Mouse (Mus musculus): ENCODE data around the gene Fmo3. TPM values are rescaled to one million over a fixed set of nuclear protein-coding genes. Genes with fewer than 3 reads are reported as not detected.

Gene Fmo3
- polyA plus RNA-seq, 1 experiment: not detected

GRCm38 (mm10) chr1:162932386-162932785, 51.9 kb downstream of the Fmo3 start:
- Histone ChIP-seq H3K27ac (ENCODE audit: insufficient read depth, low read depth, low read length) (no peak overlapping the region), H3K4me3 (ENCODE audit: insufficient read depth, low read length) (no peak overlapping the region), H3K4me1 (ENCODE audit: control insufficient read depth, insufficient read depth, low read length) (no peaks in the 10 kb centered on the region)
- TF ChIP-seq CTCF (IDR thresholded peaks at IDR 0.05; ENCODE audit: low read depth, low read length) (no peak), POLR2A (IDR thresholded peaks at IDR 0.05; ENCODE audit: borderline replicate concordance, low read depth, low read length) (no peak)

GRCm38 (mm10) chr1:162931880-162932279, 52.4 kb downstream of the Fmo3 start:
- H3K4me1 ChIP-seq (ENCODE audit: control insufficient read depth, insufficient read depth, low read length): no peaks in the 10 kb centered on the region
- TF ChIP-seq CTCF (IDR thresholded peaks at IDR 0.05; ENCODE audit: low read depth, low read length) (no peak), POLR2A (IDR thresholded peaks at IDR 0.05; ENCODE audit: borderline replicate concordance, low read depth, low read length) (no peak)
- no peak overlapping the region for H3K4me3 ChIP-seq (ENCODE audit: insufficient read depth, low read length)
- no peak overlapping the region for H3K27ac ChIP-seq (ENCODE audit: insufficient read depth, low read depth, low read length)

- Histone ChIP-seq H3K4me3 (ENCODE audit: insufficient read depth, low read length) (no peak overlapping the region), H3K4me1 (ENCODE audit: control insufficient read depth, insufficient read depth, low read length) (no peaks in the 10 kb centered on the region), H3K27ac (ENCODE audit: insufficient read depth, low read depth, low read length) (no peak overlapping the region)
- no peak for TF ChIP-seq CTCF (IDR thresholded peaks at IDR 0.05; ENCODE audit: low read depth, low read length)
Measured at GRCm38 (mm10) chr1:162931310-162931875, 52.9 kb downstream of the Fmo3 start.

GRCm38 (mm10) chr1:162930631-162931030, 53.7 kb downstream of the Fmo3 start:
- no peaks in the 10 kb centered on the region for H3K4me1 ChIP-seq (ENCODE audit: control insufficient read depth, insufficient read depth, low read length)
- TF ChIP-seq POLR2A (IDR thresholded peaks at IDR 0.05; ENCODE audit: borderline replicate concordance, low read depth, low read length) (no peak), CTCF (IDR thresholded peaks at IDR 0.05; ENCODE audit: low read depth, low read length) (no peak)
- no peak overlapping the region for H3K27ac ChIP-seq (ENCODE audit: insufficient read depth, low read depth, low read length)
- H3K4me3 ChIP-seq (ENCODE audit: insufficient read depth, low read length): no peak overlapping the region

- H3K27ac ChIP-seq (ENCODE audit: insufficient read depth, low read depth, low read length): no peak overlapping the region
- TF ChIP-seq CTCF (IDR thresholded peaks at IDR 0.05; ENCODE audit: low read depth, low read length) (no peak), POLR2A (IDR thresholded peaks at IDR 0.05; ENCODE audit: borderline replicate concordance, low read depth, low read length) (no peak)
- no peak overlapping the region for H3K4me3 ChIP-seq (ENCODE audit: insufficient read depth, low read length)
- no peaks in the 10 kb centered on the region for H3K4me1 ChIP-seq (ENCODE audit: control insufficient read depth, insufficient read depth, low read length)
Measured at GRCm38 (mm10) chr1:162929146-162929545, 55.2 kb downstream of the Fmo3 start.

GRCm38 (mm10) chr1:162925121-162925520, 59.2 kb downstream of the Fmo3 start:
- TF ChIP-seq POLR2A (IDR thresholded peaks at IDR 0.05; ENCODE audit: borderline replicate concordance, low read depth, low read length): no peak
- TF ChIP-seq CTCF (IDR thresholded peaks at IDR 0.05; ENCODE audit: low read depth, low read length): no peak
- Histone ChIP-seq H3K27ac (ENCODE audit: insufficient read depth, low read depth, low read length) (no peak overlapping the region), H3K4me1 (ENCODE audit: control insufficient read depth, insufficient read depth, low read length) (no peaks in the 10 kb centered on the region), H3K4me3 (ENCODE audit: insufficient read depth, low read length) (no peak overlapping the region)

GRCm38 (mm10) chr1:162916661-162917060, 67.7 kb downstream of the Fmo3 start:
- H3K27ac ChIP-seq (ENCODE audit: insufficient read depth, low read depth, low read length): no peak overlapping the region
- H3K4me1 ChIP-seq (ENCODE audit: control insufficient read depth, insufficient read depth, low read length): no peaks in the 10 kb centered on the region
- TF ChIP-seq POLR2A (IDR thresholded peaks at IDR 0.05; ENCODE audit: borderline replicate concordance, low read depth, low read length) (no peak), CTCF (IDR thresholded peaks at IDR 0.05; ENCODE audit: low read depth, low read length) (no peak)
- no peak overlapping the region for H3K4me3 ChIP-seq (ENCODE audit: insufficient read depth, low read length)

GRCm38 (mm10) chr1:162914932-162915556, 69.3 kb downstream of the Fmo3 start:
- H3K27ac ChIP-seq (ENCODE audit: insufficient read depth, low read depth, low read length): no peak overlapping the region
- H3K4me1 ChIP-seq (ENCODE audit: control insufficient read depth, insufficient read depth, low read length): no peaks in the 10 kb centered on the region
- no peak for TF ChIP-seq CTCF (IDR thresholded peaks at IDR 0.05; ENCODE audit: low read depth, low read length)
- no peak for TF ChIP-seq POLR2A (IDR thresholded peaks at IDR 0.05; ENCODE audit: borderline replicate concordance, low read depth, low read length)
- no peak overlapping the region for H3K4me3 ChIP-seq (ENCODE audit: insufficient read depth, low read length)

GRCm38 (mm10) chr1:162912085-162912484, 72.2 kb downstream of the Fmo3 start:
- H3K4me3 ChIP-seq (ENCODE audit: insufficient read depth, low read length): no peak overlapping the region
- no peak overlapping the region for H3K27ac ChIP-seq (ENCODE audit: insufficient read depth, low read depth, low read length)
- H3K4me1 ChIP-seq (ENCODE audit: control insufficient read depth, insufficient read depth, low read length): no peaks in the 10 kb centered on the region
- TF ChIP-seq CTCF (IDR thresholded peaks at IDR 0.05; ENCODE audit: low read depth, low read length) (no peak), POLR2A (IDR thresholded peaks at IDR 0.05; ENCODE audit: borderline replicate concordance, low read depth, low read length) (no peak)

Other genes with a start within 250 kb of the Fmo3 start
- 115 and 119 TPM in 2 replicates for gene Prrc2c, start 244.0 kb downstream of the Fmo3 start, polyA plus RNA-seq (2012; ENCODE audit: insufficient read depth, insufficient read length, missing spikeins)
- not detected in 2 replicates for gene Fmo4, start 170.6 kb downstream of the Fmo3 start, polyA plus RNA-seq (2012; ENCODE audit: insufficient read depth, insufficient read length, missing spikeins)
- gene Fmo1, start 117.9 kb downstream of the Fmo3 start, polyA plus RNA-seq (2012; ENCODE audit: insufficient read depth, insufficient read length, missing spikeins): not detected in 2 replicates
- not detected in 2 replicates for gene Fmo2, start 85.8 kb downstream of the Fmo3 start, polyA plus RNA-seq (2012; ENCODE audit: insufficient read depth, insufficient read length, missing spikeins)
- gene Fmo6, start 47.0 kb downstream of the Fmo3 start, polyA plus RNA-seq (2012; ENCODE audit: insufficient read depth, insufficient read length, missing spikeins): not detected in 2 replicates
- not detected in 2 replicates for gene Mroh9, start 101.1 kb upstream of the Fmo3 start, polyA plus RNA-seq (2012; ENCODE audit: insufficient read depth, insufficient read length, missing spikeins)

Measured in bone marrow macrophage, adult 2 months (primary cell).